Mouse (Mus musculus): ENCODE results near the gene Spib. TPM values are rescaled to one million over a fixed set of nuclear protein-coding genes. Genes with fewer than 3 reads are reported as not detected.
A peak's percentile ranks its signal among the peaks of the same experiment; 100 is the strongest.

Spib gene
- polyA plus RNA-seq, 1 experiment from 2014 or later = 0.85 TPM

GRCm38 (mm10) chr7:44495992-44496770 is 35.7 kb downstream of the Spib start, which contains the start of the genes Emc10 and Fam71e1:
TSS of gene Emc10 (minus strand) at chr7:44496529.
TSS of gene Fam71e1 (plus strand) at chr7:44496581.
- H3K9me3 ChIP-seq (replicated peaks) = no peaks in the 10 kb centered on the region
- H3K9ac ChIP-seq = peak within 1 kb of the TSS; percentile 89
- peaks cover 35% of the 10 kb centered on the region for H3K36me3 ChIP-seq (replicated peaks)
- H3K27ac ChIP-seq (replicated peaks) = peak within 1 kb of the TSS; percentile 98
- H3K4me3 ChIP-seq (replicated peaks) = peak within 1 kb of the TSS; percentile 84
- under 1% methylated on average over 58 of the region's 58 CpGs for WGBS (ENCODE audit: insufficient replicate concordance)
- H3K27me3 ChIP-seq = peaks cover 20% of the 10 kb centered on the region
- H3K4me1 ChIP-seq (replicated peaks) = peaks cover 46% of the 10 kb centered on the region
- peak; percentile 94 for ATAC-seq (ENCODE audit: insufficient read depth)
- H3K4me2 ChIP-seq = peak within 1 kb of the TSS; percentile 95

- peaks cover 12% of the 10 kb centered on the region for H3K27me3 ChIP-seq
- WGBS (ENCODE audit: insufficient replicate concordance) = 80% methylated on average over 7 of the region's 7 CpGs
Measured at GRCm38 (mm10) chr7:44495086-44495485, 36.8 kb downstream of the Spib start.

GRCm38 (mm10) chr7:44494681-44495080 is 37.2 kb downstream of the Spib start:
- Histone ChIP-seq H3K27ac (replicated peaks) (no peak overlapping the region), H3K9me3 (replicated peaks) (no peaks in the 10 kb centered on the region), H3K4me1 (replicated peaks) (peaks cover 46% of the 10 kb centered on the region), H3K27me3 (peaks cover 8% of the 10 kb centered on the region), H3K4me2 (peak overlapping the region; percentile 95), H3K36me3 (replicated peaks) (peaks cover 50% of the 10 kb centered on the region), H3K4me3 (replicated peaks) (peak overlapping the region; percentile 84), H3K9ac (no peak overlapping the region)
- WGBS (ENCODE audit: insufficient replicate concordance) = 88% methylated on average over 12 of the region's 12 CpGs
- no peak for ATAC-seq (ENCODE audit: insufficient read depth)

More at GRCm38 (mm10) chr7:44495086-44495485, 36.8 kb downstream of the Spib start:
- H3K4me2 ChIP-seq = peak overlapping the region; percentile 95
- ATAC-seq (ENCODE audit: insufficient read depth) = no peak
- H3K9ac ChIP-seq = peak overlapping the region; percentile 89
- peaks cover 46% of the 10 kb centered on the region for H3K4me1 ChIP-seq (replicated peaks)
- H3K9me3 ChIP-seq (replicated peaks) = no peaks in the 10 kb centered on the region
- H3K4me3 ChIP-seq (replicated peaks) = peak overlapping the region; percentile 84
- peak overlapping the region; percentile 98; the same call in 1 of the 2 replicates for H3K27ac ChIP-seq (replicated peaks)
- peaks cover 46% of the 10 kb centered on the region for H3K36me3 ChIP-seq (replicated peaks)

GRCm38 (mm10) chr7:44492166-44492826 is 39.6 kb downstream of the Spib start:
- ATAC-seq (ENCODE audit: insufficient read depth) = no peak
- no peak overlapping the region for H3K27ac ChIP-seq (replicated peaks)
- H3K27me3 ChIP-seq = no peaks in the 10 kb centered on the region
- H3K36me3 ChIP-seq (replicated peaks) = peaks cover 60% of the 10 kb centered on the region
- peaks cover 28% of the 10 kb centered on the region for H3K4me1 ChIP-seq (replicated peaks)
- H3K9me3 ChIP-seq (replicated peaks) = no peaks in the 10 kb centered on the region
- WGBS (ENCODE audit: insufficient replicate concordance) = 87% methylated on average over 21 of the region's 21 CpGs
- no peak overlapping the region for H3K4me2 ChIP-seq
- H3K9ac ChIP-seq = no peak overlapping the region
- H3K4me3 ChIP-seq (replicated peaks) = no peak overlapping the region

- no peak for ATAC-seq (ENCODE audit: insufficient read depth)
- 84% methylated on average over 5 of the region's 5 CpGs for WGBS (ENCODE audit: insufficient replicate concordance)
- Histone ChIP-seq H3K27me3 (no peaks in the 10 kb centered on the region), H3K36me3 (replicated peaks) (peaks cover 60% of the 10 kb centered on the region), H3K4me3 (replicated peaks) (no peak overlapping the region), H3K4me1 (replicated peaks) (peaks cover 21% of the 10 kb centered on the region), H3K9me3 (replicated peaks) (no peaks in the 10 kb centered on the region), H3K27ac (replicated peaks) (no peak overlapping the region), H3K9ac (no peak overlapping the region), H3K4me2 (no peak overlapping the region)
Measured at GRCm38 (mm10) chr7:44491391-44491790, 40.5 kb downstream of the Spib start.

GRCm38 (mm10) chr7:44490281-44490680 is 41.6 kb downstream of the Spib start:
- Histone ChIP-seq H3K27me3 (no peaks in the 10 kb centered on the region), H3K4me3 (replicated peaks) (no peak overlapping the region), H3K4me1 (replicated peaks) (peaks cover 14% of the 10 kb centered on the region), H3K4me2 (no peak overlapping the region), H3K27ac (replicated peaks) (no peak overlapping the region), H3K36me3 (replicated peaks) (peaks cover 60% of the 10 kb centered on the region), H3K9ac (no peak overlapping the region), H3K9me3 (replicated peaks) (no peaks in the 10 kb centered on the region)
- ATAC-seq (ENCODE audit: insufficient read depth) = no peak
- WGBS (ENCODE audit: insufficient replicate concordance) = 79% methylated on average over 4 of the region's 4 CpGs

GRCm38 (mm10) chr7:44488545-44488944 is 43.3 kb downstream of the Spib start:
- Histone ChIP-seq H3K27ac (replicated peaks) (no peak overlapping the region), H3K4me2 (no peak overlapping the region), H3K27me3 (no peaks in the 10 kb centered on the region), H3K9ac (no peak overlapping the region), H3K9me3 (replicated peaks) (no peaks in the 10 kb centered on the region), H3K4me3 (replicated peaks) (no peak overlapping the region), H3K4me1 (replicated peaks) (peaks cover 15% of the 10 kb centered on the region), H3K36me3 (replicated peaks) (peaks cover 48% of the 10 kb centered on the region)
- 79% methylated on average over 8 of the region's 8 CpGs for WGBS (ENCODE audit: insufficient replicate concordance)
- no peak for ATAC-seq (ENCODE audit: insufficient read depth)

- WGBS (ENCODE audit: insufficient replicate concordance) = 82% methylated on average over 7 of the region's 7 CpGs
- no peak overlapping the region for H3K4me3 ChIP-seq (replicated peaks)
- ATAC-seq (ENCODE audit: insufficient read depth) = no peak
- peaks cover 21% of the 10 kb centered on the region for H3K4me1 ChIP-seq (replicated peaks)
- no peak overlapping the region for H3K27ac ChIP-seq (replicated peaks)
- H3K9ac ChIP-seq = no peak overlapping the region
- H3K36me3 ChIP-seq (replicated peaks) = peaks cover 42% of the 10 kb centered on the region
- no peaks in the 10 kb centered on the region for H3K27me3 ChIP-seq
- H3K4me2 ChIP-seq = no peak overlapping the region
- no peaks in the 10 kb centered on the region for H3K9me3 ChIP-seq (replicated peaks)
Measured at GRCm38 (mm10) chr7:44487936-44488335, 43.9 kb downstream of the Spib start.

GRCm38 (mm10) chr7:44486927-44487575 is 44.8 kb downstream of the Spib start:
- no peak overlapping the region for H3K4me3 ChIP-seq (replicated peaks)
- H3K27me3 ChIP-seq = peaks cover 5% of the 10 kb centered on the region; the same call in 1 of the 2 replicates
- peaks cover 30% of the 10 kb centered on the region for H3K4me1 ChIP-seq (replicated peaks)
- 71% methylated on average over 13 of the region's 13 CpGs for WGBS (ENCODE audit: insufficient replicate concordance)
- no peak overlapping the region for H3K27ac ChIP-seq (replicated peaks)
- H3K9ac ChIP-seq = no peak overlapping the region
- H3K36me3 ChIP-seq (replicated peaks) = peaks cover 33% of the 10 kb centered on the region
- no peak overlapping the region for H3K4me2 ChIP-seq
- ATAC-seq (ENCODE audit: insufficient read depth) = no peak
- H3K9me3 ChIP-seq (replicated peaks) = no peaks in the 10 kb centered on the region

- WGBS (ENCODE audit: insufficient replicate concordance) = 64% methylated on average over 7 of the region's 7 CpGs
- Histone ChIP-seq H3K4me3 (replicated peaks) (no peak overlapping the region), H3K4me1 (replicated peaks) (peaks cover 42% of the 10 kb centered on the region), H3K9ac (no peak overlapping the region), H3K9me3 (replicated peaks) (no peaks in the 10 kb centered on the region), H3K36me3 (replicated peaks) (peaks cover 20% of the 10 kb centered on the region), H3K27ac (replicated peaks) (no peak overlapping the region), H3K27me3 (peaks cover 15% of the 10 kb centered on the region), H3K4me2 (no peak overlapping the region)
- no peak for ATAC-seq (ENCODE audit: insufficient read depth)
Measured at GRCm38 (mm10) chr7:44485572-44486195, 46.2 kb downstream of the Spib start.

Data from liver, embryonic 15.5 days (tissue).